Mouse (Mus musculus): Measurements from ENCODE around the gene Fthl17a. TPM values are rescaled to one million over a fixed set of nuclear protein-coding genes. Genes with fewer than 3 reads are reported as not detected.

Fthl17a gene
- total RNA-seq (2021) (not detected), polyA plus RNA-seq (2012; rRNA removed) (not detected in 2 replicates)
- long read RNA-seq = 0 reads

GRCm38 (mm10) chrX:85249379-85249778 is at the start of gene Fthl17a:
Gene Fthl17a (plus strand): TSS chrX:85249679.
- no peak for DNase-seq

- DNase-seq = no peak
Measured at GRCm38 (mm10) chrX:85207001-85207400, 42.5 kb upstream of the Fthl17a start.

- no peak for DNase-seq
Measured at GRCm38 (mm10) chrX:85226883-85227282, 22.6 kb upstream of the Fthl17a start.

GRCm38 (mm10) chrX:85271821-85272220 is 22.3 kb downstream of the Fthl17a start:
- no peak for DNase-seq

- DNase-seq = no peak
Measured at GRCm38 (mm10) chrX:85272296-85272695, 22.8 kb downstream of the Fthl17a start.

GRCm38 (mm10) chrX:85289846-85290245 is 40.4 kb downstream of the Fthl17a start:
- DNase-seq = no peak

GRCm38 (mm10) chrX:85292781-85293180 is 43.3 kb downstream of the Fthl17a start:
- DNase-seq = peak; percentile 36

- no peak for DNase-seq
Measured at GRCm38 (mm10) chrX:85294001-85294400, 44.5 kb downstream of the Fthl17a start.

- DNase-seq = no peak
Measured at GRCm38 (mm10) chrX:85304674-85305073, 55.2 kb downstream of the Fthl17a start.

- DNase-seq = no peak
Measured at GRCm38 (mm10) chrX:85318576-85318975, 69.1 kb downstream of the Fthl17a start.

GRCm38 (mm10) chrX:85319193-85319592 is 69.7 kb downstream of the Fthl17a start:
- peak; percentile 5 for DNase-seq
